Mouse (Mus musculus) bone marrow, adult 2 months (tissue): Measurements from ENCODE around the gene Tom1l2. TPM values are rescaled to one million over a fixed set of nuclear protein-coding genes. Genes with fewer than 3 reads are reported as not detected.

Experiments used
- H3K27ac ChIP-seq: fragments of 200-500 bp; 2 replicates; pipeline ENCODE4 v1.5.1; 2012; ENCODE audit warnings: low read depth, mild to moderate bottlenecking, control low read depth, inconsistent platforms, low read length; ENCODE audit not compliant: control insufficient read depth, poor library complexity, insufficient read depth
- H3K4me1 ChIP-seq: fragments of 200-500 bp; 2 replicates; pipeline ENCODE4 v1.6.1; 2011; ENCODE audit warnings: low read length; ENCODE audit not compliant: control insufficient read depth, insufficient read depth
- H3K4me3 ChIP-seq: fragments of 200-500 bp; replicated peaks from 2 replicates; pipeline ENCODE3; 2011; ENCODE audit warnings: mild to moderate bottlenecking, low read depth, low read length, control low read depth; ENCODE audit not compliant: control insufficient read depth
- CTCF ChIP-seq: fragments of 200-500 bp; IDR thresholded peaks from 2 replicates; pipeline ENCODE4 v1.5.1; 2011; ENCODE audit warnings: low read length, control low read depth; ENCODE audit not compliant: control insufficient read depth, insufficient read depth
- POLR2A ChIP-seq: fragments of 200-500 bp; IDR thresholded peaks from 2 replicates; pipeline ENCODE4 v1.6.1; 2011; ENCODE audit warnings: low read depth, mild to moderate bottlenecking, control low read depth, low read length, borderline replicate concordance; ENCODE audit not compliant: control insufficient read depth
- WGBS: fragments of 180-500 bp; shearing (Covaris S2); methylation state at CpG from one replicate; pipeline ENCODE4 v1.1.7; 2018; 5-methylcytosine and 5-hydroxymethylcytosine counted together
- polyA plus RNA-seq: library from polyadenylated mRNA; stranded (reverse); fragments of >200 nt; gene quantifications from 2 replicates; pipeline ENCODE4 v1.2.4, GENCODE M21; 2011; ENCODE audit warnings: low replicate concordance; ENCODE audit not compliant: missing spikeins, insufficient read depth, insufficient read length

The Tom1l2 gene
- polyA plus RNA-seq, 1 experiment = 14.1 TPM

GRCm38 (mm10) chr11:60276408-60277093 lies 76.2 kb downstream of the Tom1l2 start:
- TF ChIP-seq POLR2A (no peak), CTCF (no peak)
- H3K27ac ChIP-seq = no peak overlapping the region; the same call in 1 of the 2 replicates
- no peaks in the 10 kb centered on the region for H3K4me1 ChIP-seq
- no peak overlapping the region for H3K4me3 ChIP-seq
- WGBS = 73% methylated on average over 6 of the region's 6 CpGs

GRCm38 (mm10) chr11:60273273-60273805 lies 79.4 kb downstream of the Tom1l2 start:
- no peak for TF ChIP-seq POLR2A
- no peak for TF ChIP-seq CTCF
- no peak overlapping the region for H3K27ac ChIP-seq
- no peak overlapping the region for H3K4me3 ChIP-seq
- 70% methylated on average over 5 of the region's 5 CpGs for WGBS
- no peaks in the 10 kb centered on the region for H3K4me1 ChIP-seq

- no peak overlapping the region for H3K4me3 ChIP-seq
- no peak for TF ChIP-seq CTCF
- no peak for TF ChIP-seq POLR2A
- no peaks in the 10 kb centered on the region for H3K4me1 ChIP-seq
- H3K27ac ChIP-seq = no peak overlapping the region
- 12% methylated on average over 3 of the region's 3 CpGs for WGBS
These were observed 84.1 kb downstream of the Tom1l2 start for GRCm38 (mm10) chr11:60268563-60268962.

- Histone ChIP-seq H3K4me1 (no peaks in the 10 kb centered on the region), H3K4me3 (no peak overlapping the region), H3K27ac (no peak overlapping the region)
- TF ChIP-seq POLR2A = no peak
- 78% methylated on average over 4 of the region's 4 CpGs for WGBS
These were observed 87.3 kb downstream of the Tom1l2 start for GRCm38 (mm10) chr11:60265271-60265985.

DNA sequence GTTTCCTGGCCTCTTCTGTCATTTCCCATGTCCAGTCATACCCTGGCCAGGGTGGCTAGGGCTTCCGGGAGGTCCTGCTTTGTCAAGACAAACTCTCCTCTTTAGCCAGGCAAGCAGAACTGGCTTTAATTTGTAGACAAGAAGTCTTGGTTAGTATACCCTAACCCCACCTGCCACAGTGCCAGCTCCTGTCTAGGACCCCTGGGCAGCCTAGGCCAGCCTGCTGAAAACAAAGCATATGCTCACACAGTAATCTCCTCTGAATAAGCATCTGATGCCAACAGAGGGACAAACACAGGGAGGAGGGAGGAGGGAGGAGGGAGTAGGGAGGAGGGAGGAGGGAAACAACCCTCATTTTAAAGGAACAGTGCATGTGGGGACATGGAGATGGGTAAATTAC lies 88.1 kb downstream of the Tom1l2 start:
- Histone ChIP-seq H3K4me1 (no peaks in the 10 kb centered on the region), H3K27ac (no peak overlapping the region), H3K4me3 (no peak overlapping the region)
- TF ChIP-seq POLR2A (no peak), CTCF (no peak)
- 89% methylated on average over 1 of the region's 1 CpGs for WGBS

GRCm38 (mm10) chr11:60262396-60262795 lies 90.3 kb downstream of the Tom1l2 start:
- TF ChIP-seq POLR2A (no peak), CTCF (no peak)
- no peak overlapping the region for H3K4me3 ChIP-seq
- no peaks in the 10 kb centered on the region for H3K4me1 ChIP-seq
- peak overlapping the region; percentile 47 for H3K27ac ChIP-seq
- 77% methylated on average over 4 of the region's 4 CpGs for WGBS

GRCm38 (mm10) chr11:60260743-60261142 lies 92.0 kb downstream of the Tom1l2 start:
- WGBS = 85% methylated on average over 3 of the region's 3 CpGs
- no peak for TF ChIP-seq POLR2A
- TF ChIP-seq CTCF = no peak
- H3K4me1 ChIP-seq = no peaks in the 10 kb centered on the region

GRCm38 (mm10) chr11:60257696-60258095 lies 95.0 kb downstream of the Tom1l2 start:
- TF ChIP-seq POLR2A (no peak), CTCF (no peak)
- Histone ChIP-seq H3K27ac (no peak overlapping the region), H3K4me1 (no peaks in the 10 kb centered on the region), H3K4me3 (no peak overlapping the region)
- WGBS = 57% methylated on average over 2 of the region's 2 CpGs

More at GRCm38 (mm10) chr11:60260743-60261142, 92.0 kb downstream of the Tom1l2 start:
- no peak overlapping the region for H3K27ac ChIP-seq
- H3K4me3 ChIP-seq = no peak overlapping the region
